Mouse (Mus musculus) E14TG2a.4 (cell line): ENCODE measurements around the gene Snrpd2.

Source experiments
- CTCF ChIP-seq: conservative IDR thresholded peaks from 2 replicates; pipeline ENCODE4 v1.5.1; 2014; ENCODE audit warnings: low read length
- NANOG ChIP-seq: IDR thresholded peaks from 2 replicates; pipeline ENCODE4 v1.6.1; 2014; ENCODE audit warnings: borderline replicate concordance, low read length, mixed read lengths

DNA sequence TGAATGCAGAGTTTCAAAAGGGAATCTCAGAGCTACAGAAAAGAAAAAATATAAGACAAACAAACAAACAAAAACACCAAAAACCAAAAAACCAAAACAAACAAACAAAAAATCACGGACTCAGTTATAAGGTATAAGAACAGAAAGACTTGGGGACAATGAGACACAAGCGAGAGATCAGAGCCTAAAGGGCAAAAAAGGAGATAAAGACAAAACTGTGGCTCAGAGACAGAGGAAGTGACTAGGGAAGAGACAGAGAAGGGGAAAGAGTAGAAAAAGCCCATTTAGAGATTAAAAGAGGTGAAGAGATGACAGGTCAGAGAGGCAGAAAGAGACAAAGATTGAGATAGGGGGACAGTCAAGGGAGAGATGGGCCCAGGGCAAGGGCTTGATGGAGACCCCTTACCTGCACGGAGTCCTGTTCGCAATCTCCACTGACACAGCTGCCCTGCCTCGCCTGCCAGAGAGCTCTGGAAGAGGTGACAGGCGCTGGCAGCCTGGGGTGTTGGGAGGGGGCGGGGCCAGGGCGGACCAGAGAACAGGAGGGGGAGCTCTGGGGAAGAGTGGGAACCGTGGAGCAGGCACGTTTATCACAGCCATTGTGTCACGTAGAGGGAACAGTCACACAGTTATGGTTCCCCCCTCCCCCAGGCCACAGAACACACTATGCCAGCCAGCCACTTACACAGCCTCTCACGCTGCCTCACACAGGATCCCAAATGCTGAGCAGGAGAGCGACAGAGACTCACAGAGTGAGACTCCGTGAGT is 16.3 kb downstream of the Snrpd2 start, which contains the start of gene Gipr:
- TF ChIP-seq CTCF = no peak
- no peak for TF ChIP-seq NANOG
